Mouse (Mus musculus) cerebellum, adult 11 months (tissue): ENCODE measurements at regions not wholly inside any gene's neighbourhood (a gene's known extent, or its start where the extent isn't known, plus 50 kb on each side); places are given as distances from the start of the nearest gene placed in this dataset.
"Not testable (repeated sequence)": the region's sequence is repeated elsewhere in the genome, so short reads cannot be mapped to it uniquely, and the experiment has no call there.

ENCODE experiments used
- DNase-seq: peaks from one replicate; pipeline ENCODE4 v3.0.0; 2022

DNA sequence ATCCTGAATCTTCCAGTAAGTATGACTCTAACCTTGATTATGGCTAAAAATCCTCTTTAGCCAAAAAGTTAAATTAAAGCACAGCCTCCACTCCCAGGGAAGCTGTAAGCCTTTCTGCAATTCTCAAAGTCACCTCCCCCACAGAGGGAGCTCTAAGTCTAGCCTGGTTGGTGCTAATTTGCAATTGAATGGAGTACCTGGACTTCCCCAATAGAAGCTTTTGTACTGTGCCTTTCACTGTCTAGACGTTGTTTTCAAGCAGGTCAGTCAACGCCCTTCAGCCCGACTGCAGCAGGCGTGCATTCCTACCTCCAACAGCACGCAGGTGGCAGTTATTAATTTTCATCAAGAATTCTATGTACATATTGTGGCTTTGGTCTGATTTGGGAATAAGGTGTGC lies 87.2 kb downstream of the Catsperg2 start:
- DNase-seq = not testable (repeated sequence)

- DNase-seq = no peak
Measured at GRCm38 (mm10) chr7:29602356-29602755, 83.9 kb upstream of the Sipa1l3 start.

DNA sequence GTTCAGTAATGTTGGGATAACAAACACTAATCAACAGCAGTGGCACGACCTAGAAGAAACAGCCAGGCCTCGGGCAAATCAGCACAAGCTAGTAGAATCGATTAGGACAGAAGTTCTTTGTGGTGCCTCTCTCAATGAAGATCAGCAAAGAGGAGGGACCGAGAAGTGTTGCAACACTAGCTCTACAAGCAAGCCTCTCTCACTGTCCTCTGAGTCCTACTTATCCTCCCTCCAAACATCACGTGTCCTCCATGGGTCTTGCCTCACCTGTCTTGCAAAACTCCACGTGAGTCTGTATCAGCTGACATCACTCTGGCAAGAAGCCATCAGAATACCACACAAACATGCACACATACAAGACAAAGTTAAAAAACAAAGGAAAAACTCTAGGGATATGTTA lies 82.9 kb upstream of the Sipa1l3 start:
- DNase-seq = no peak

DNA sequence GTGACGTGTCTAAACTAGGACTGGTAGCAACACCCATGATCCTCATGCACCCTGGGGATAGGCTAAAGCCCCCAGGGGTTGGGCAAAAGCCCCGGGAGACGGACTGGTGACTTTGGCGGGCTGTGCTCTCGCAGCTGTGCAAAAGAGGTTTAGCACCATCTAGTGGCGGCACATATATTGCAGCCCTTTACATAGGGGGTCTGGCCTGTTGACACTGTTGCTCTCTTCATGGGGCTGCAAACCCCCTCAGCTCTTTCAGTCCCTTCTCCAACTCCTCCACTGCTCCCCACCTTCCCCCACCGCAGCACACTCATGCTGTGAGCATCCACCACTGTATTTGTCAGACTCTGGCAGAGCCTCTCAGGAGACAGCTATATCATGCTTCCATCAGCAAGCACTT lies 78.8 kb upstream of the Sipa1l3 start:
- DNase-seq = peak; percentile 6

DNA sequence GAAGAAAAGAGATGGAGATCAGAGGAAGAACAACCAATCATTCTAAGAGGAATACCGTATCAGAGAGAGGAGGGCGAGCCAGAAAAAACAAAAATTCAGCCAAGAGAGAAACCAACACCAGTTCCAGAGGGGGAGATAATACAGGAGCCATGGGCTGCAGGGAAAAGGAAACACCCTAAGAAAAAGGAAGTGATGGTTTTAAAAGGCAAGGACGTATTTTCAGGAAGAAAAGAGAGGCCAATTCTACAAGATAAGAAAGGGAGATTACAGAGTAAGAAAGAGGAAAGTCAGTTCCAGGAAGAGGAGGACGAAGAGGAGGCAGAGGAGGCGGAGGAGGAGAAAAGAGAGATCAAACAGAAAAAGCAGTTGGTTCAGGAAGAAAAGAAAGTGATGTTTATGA lies 59.7 kb upstream of the Sipa1l3 start:
- DNase-seq = no peak

- no peak for DNase-seq
Measured at GRCm38 (mm10) chr7:29575606-29576005, 57.2 kb upstream of the Sipa1l3 start.
